Mouse (Mus musculus): ENCODE data around the gene Kctd14. TPM values are rescaled to one million over a fixed set of nuclear protein-coding genes. Genes with fewer than 3 reads are reported as not detected.

The Kctd14 gene
- polyA plus RNA-seq, 1 experiment from 2014 or later, result 32.4 TPM

DNA sequence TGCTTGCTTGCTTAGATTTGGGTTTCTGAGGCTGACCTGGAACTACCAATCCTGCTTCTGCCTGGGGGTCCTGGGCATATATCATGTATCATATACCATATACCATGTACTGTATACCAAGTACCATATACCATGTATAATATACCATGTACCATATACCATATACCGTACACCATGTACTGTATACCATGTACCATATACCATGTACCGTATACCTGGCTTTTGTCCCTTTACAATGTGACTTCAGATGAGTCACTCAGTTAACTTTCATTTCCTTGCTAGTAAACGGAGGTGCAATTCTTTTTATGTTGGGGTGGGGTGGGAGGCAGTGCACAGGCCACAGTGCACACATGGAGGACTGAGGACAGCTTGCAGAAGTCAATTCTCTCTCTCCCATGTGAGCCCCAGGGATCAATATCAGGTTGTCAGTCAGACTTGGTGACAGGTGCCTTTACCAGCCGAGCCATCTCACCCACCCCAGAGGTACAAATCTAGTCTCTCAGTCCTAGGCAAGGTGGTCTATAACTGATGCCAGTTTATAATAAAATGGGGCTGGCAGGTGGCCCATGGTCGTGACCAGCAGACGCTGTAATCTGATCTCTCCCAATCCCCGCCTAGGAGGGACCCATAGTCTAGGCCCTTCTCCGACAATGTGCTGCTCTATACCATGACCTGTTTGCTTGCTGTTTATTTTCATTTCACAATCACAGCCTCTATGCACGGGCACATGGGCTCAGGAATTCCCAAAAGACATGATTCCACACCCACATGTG lies 36.0 kb upstream of the Kctd14 start:
- no peak for DNase-seq (ENCODE audit: low spot score)
- Histone ChIP-seq H3K4me1 (replicated peaks; ENCODE audit: control insufficient read depth, insufficient read depth) (no peaks in the 10 kb centered on the region), H3K27ac (replicated peaks) (no peak overlapping the region), H3K4me3 (ENCODE audit: low read depth, low read length) (no peak overlapping the region), H3K9me3 (ENCODE audit: control insufficient read depth, low read length) (no peaks in the 10 kb centered on the region), H3K27me3 (ENCODE audit: control insufficient read depth, insufficient read depth, low read length) (no peaks in the 10 kb centered on the region), H3K36me3 (ENCODE audit: control insufficient read depth, insufficient read depth, low read length) (peaks cover under 1% of the 10 kb centered on the region), H3K4me2 (replicated peaks; ENCODE audit: low read depth) (no peak overlapping the region), H3K9ac (ENCODE audit: low read length) (no peak overlapping the region)
- 35% methylated on average over 9 of the region's 9 CpGs for WGBS
- peak; percentile 53; the same call in 1 of the 2 replicates for ATAC-seq (ENCODE audit: low FRiP score, low TSS enrichment)
- TF ChIP-seq CTCF (IDR thresholded peaks at IDR 0.05; ENCODE audit: low read depth) (no peak), EP300 (optimal IDR thresholded peaks at IDR 0.05) (no peak)

DNA sequence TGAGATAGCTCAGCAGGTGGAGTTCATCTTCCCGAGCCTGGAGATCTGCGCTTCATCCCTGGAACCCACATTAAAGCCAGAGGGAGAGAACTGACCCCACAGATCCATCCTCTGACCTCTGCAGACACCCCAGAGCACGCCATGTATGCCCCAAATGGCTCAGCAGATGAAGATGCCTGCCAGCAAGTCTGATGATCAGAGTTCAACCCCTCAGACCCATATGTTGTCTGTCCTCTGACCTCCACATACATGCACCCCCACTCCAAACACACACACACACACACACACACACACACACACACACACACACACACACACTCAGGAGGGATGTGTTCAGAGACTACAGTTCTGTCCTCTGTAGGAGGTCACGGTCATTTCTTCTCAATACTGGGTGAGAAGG lies 34.6 kb upstream of the Kctd14 start:
- 91% methylated on average over 4 of the region's 4 CpGs for WGBS
- H3K36me3 ChIP-seq (ENCODE audit: control insufficient read depth, insufficient read depth, low read length), result no peaks in the 10 kb centered on the region
- no peaks in the 10 kb centered on the region for H3K9me3 ChIP-seq (ENCODE audit: control insufficient read depth, low read length)
- ATAC-seq (ENCODE audit: low FRiP score, low TSS enrichment), result no peak
- H3K27ac ChIP-seq (replicated peaks), result no peak overlapping the region
- TF ChIP-seq CTCF (IDR thresholded peaks at IDR 0.05; ENCODE audit: low read depth) (no peak), EP300 (optimal IDR thresholded peaks at IDR 0.05) (no peak)
- no peak for DNase-seq (ENCODE audit: low spot score)
- H3K27me3 ChIP-seq (ENCODE audit: control insufficient read depth, insufficient read depth, low read length), result no peaks in the 10 kb centered on the region
- H3K4me3 ChIP-seq (ENCODE audit: low read depth, low read length), result no peak overlapping the region
- H3K9ac ChIP-seq (ENCODE audit: low read length), result no peak overlapping the region
- no peaks in the 10 kb centered on the region; the same call in 1 of the 2 replicates for H3K4me1 ChIP-seq (replicated peaks; ENCODE audit: control insufficient read depth, insufficient read depth)
- H3K4me2 ChIP-seq (replicated peaks; ENCODE audit: low read depth), result no peak overlapping the region

DNA sequence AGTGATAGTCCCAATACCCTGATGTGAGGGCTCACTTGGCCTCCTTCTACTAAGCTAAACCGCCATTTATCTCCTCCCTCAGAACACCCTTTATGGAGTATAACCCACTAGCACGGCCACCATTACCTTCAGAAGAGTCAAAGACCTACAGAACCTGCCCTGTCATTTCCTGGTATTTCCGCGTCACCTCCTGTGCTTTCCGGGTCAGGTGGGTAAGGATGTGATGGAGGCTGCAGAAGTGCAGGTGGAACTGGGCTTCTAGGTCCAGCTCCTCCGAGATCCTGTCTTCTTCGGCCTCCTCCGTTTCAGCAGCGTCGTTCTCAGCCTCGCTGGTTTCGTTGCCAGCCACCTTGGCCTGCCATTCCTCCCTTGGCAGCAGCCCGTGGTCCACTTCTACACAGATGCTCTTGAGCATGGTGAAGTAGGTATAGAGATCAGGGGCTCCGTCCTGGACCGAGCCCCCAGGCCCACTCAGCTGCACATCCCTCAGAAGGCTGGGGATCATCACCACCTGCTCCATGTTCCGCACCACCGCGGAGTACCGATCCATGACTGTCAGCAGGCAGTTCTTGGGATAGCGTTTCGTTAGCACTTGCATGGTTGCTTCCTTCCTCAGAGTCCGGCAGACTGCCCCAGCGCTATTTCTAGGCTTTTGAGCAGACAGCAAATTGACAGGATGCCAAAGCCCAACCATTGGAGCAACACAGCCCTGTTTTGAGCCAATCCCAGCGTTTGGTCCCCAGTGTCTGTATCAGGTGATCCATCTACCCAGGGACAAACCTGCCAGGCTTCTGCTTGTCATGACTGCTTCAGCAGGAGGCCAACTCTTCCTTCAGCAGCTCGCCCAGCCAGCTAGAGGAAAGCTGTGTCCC lies 34.0 kb upstream of the Kctd14 start, which contains the start of gene Thrsp:
Thrsp (minus strand) TSS at position 825 of the 872 bp plus-strand sequence.
- Histone ChIP-seq H3K36me3 (ENCODE audit: control insufficient read depth, insufficient read depth, low read length) (no peaks in the 10 kb centered on the region), H3K4me2 (replicated peaks; ENCODE audit: low read depth) (peak within 1 kb of the TSS; percentile 8; the same call in 1 of the 2 replicates), H3K9ac (ENCODE audit: low read length) (no peak within 1 kb of the TSS), H3K9me3 (ENCODE audit: control insufficient read depth, low read length) (no peaks in the 10 kb centered on the region), H3K4me3 (ENCODE audit: low read depth, low read length) (no peak within 1 kb of the TSS), H3K4me1 (replicated peaks; ENCODE audit: control insufficient read depth, insufficient read depth) (no peaks in the 10 kb centered on the region; the same call in 1 of the 2 replicates), H3K27me3 (ENCODE audit: control insufficient read depth, insufficient read depth, low read length) (no peaks in the 10 kb centered on the region), H3K27ac (replicated peaks) (no peak within 1 kb of the TSS)
- TF ChIP-seq CTCF (IDR thresholded peaks at IDR 0.05; ENCODE audit: low read depth) (no peak), EP300 (optimal IDR thresholded peaks at IDR 0.05) (no peak)
- no peak; the same call in 1 of the 2 replicates for ATAC-seq (ENCODE audit: low FRiP score, low TSS enrichment)
- no peak for DNase-seq (ENCODE audit: low spot score)
- 68% methylated on average over 25 of the region's 25 CpGs for WGBS

DNA sequence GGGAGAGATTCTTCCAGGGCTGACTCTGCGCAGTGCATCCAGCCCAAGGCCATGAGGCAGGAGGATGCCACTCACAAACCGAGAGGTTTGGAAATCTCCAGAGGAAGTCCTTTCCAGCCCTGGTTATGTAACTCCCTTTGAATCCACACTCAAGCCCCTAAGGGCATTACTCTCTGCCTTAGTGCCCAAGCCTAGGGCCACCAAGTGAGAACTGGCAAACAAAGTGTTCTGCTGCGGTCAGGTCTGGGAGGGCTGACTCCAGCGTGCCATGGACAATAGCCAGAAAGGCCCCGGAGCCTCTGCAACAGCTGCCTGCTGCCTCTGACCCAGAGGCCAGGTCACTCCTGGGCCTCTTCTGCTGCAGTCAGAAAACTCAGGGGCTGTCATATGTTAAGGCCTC lies 32.4 kb upstream of the Kctd14 start:
- no peaks in the 10 kb centered on the region for H3K27me3 ChIP-seq (ENCODE audit: control insufficient read depth, insufficient read depth, low read length)
- H3K9ac ChIP-seq (ENCODE audit: low read length), result no peak overlapping the region
- no peak for ATAC-seq (ENCODE audit: low FRiP score, low TSS enrichment)
- TF ChIP-seq EP300 (optimal IDR thresholded peaks at IDR 0.05) (no peak), CTCF (IDR thresholded peaks at IDR 0.05; ENCODE audit: low read depth) (no peak)
- H3K9me3 ChIP-seq (ENCODE audit: control insufficient read depth, low read length), result no peaks in the 10 kb centered on the region
- no peak overlapping the region for H3K27ac ChIP-seq (replicated peaks)
- H3K36me3 ChIP-seq (ENCODE audit: control insufficient read depth, insufficient read depth, low read length), result no peaks in the 10 kb centered on the region
- 67% methylated on average over 5 of the region's 5 CpGs for WGBS
- H3K4me2 ChIP-seq (replicated peaks; ENCODE audit: low read depth), result no peak overlapping the region
- no peak overlapping the region for H3K4me3 ChIP-seq (ENCODE audit: low read depth, low read length)
- H3K4me1 ChIP-seq (replicated peaks; ENCODE audit: control insufficient read depth, insufficient read depth), result no peaks in the 10 kb centered on the region; the same call in 1 of the 2 replicates
- no peak for DNase-seq (ENCODE audit: low spot score)

DNA sequence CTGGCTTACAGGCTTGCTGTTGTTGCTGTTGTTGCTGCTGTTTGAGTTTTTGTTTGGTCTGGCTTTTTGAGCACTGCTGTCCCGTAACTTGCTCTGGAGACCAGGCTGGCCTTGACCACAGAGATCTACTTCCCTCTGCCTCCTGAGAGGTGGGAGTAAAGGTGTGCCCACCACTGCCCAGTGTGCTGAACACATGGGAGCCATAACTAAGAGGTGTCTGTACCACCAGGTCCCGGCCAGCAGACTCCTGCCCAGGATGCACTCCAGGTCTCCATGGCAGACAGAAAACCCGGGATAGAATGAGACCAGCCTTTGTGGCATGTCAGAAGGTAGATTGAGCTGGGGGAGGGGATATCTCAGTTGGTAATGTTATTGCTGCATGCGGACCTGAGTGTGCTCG lies 32.0 kb upstream of the Kctd14 start:
- Histone ChIP-seq H3K4me3 (ENCODE audit: low read depth, low read length) (no peak overlapping the region), H3K27me3 (ENCODE audit: control insufficient read depth, insufficient read depth, low read length) (no peaks in the 10 kb centered on the region), H3K36me3 (ENCODE audit: control insufficient read depth, insufficient read depth, low read length) (no peaks in the 10 kb centered on the region), H3K4me1 (replicated peaks; ENCODE audit: control insufficient read depth, insufficient read depth) (no peaks in the 10 kb centered on the region; the same call in 1 of the 2 replicates), H3K9me3 (ENCODE audit: control insufficient read depth, low read length) (no peaks in the 10 kb centered on the region), H3K9ac (ENCODE audit: low read length) (no peak overlapping the region), H3K27ac (replicated peaks) (no peak overlapping the region), H3K4me2 (replicated peaks; ENCODE audit: low read depth) (no peak overlapping the region)
- DNase-seq (ENCODE audit: low spot score), result no peak
- TF ChIP-seq CTCF (IDR thresholded peaks at IDR 0.05; ENCODE audit: low read depth), result no peak
- TF ChIP-seq EP300 (optimal IDR thresholded peaks at IDR 0.05), result no peak
- WGBS, result 82% methylated on average over 5 of the region's 5 CpGs
- no peak for ATAC-seq (ENCODE audit: low FRiP score, low TSS enrichment)
